Mouse (Mus musculus) cortical plate, adult 2 months (tissue): ENCODE data around the gene Kif23.

Experiments
- CTCF ChIP-seq: fragments of 200-500 bp; IDR thresholded peaks from 2 replicates; pipeline ENCODE4 v1.5.1; 2011; ENCODE audit warnings: mild to moderate bottlenecking, control low read depth, low read length; ENCODE audit not compliant: insufficient read depth; ENCODE audit errors: extremely low read depth
- POLR2A ChIP-seq: fragments of 200-500 bp; IDR thresholded peaks from 2 replicates; pipeline ENCODE4 v1.6.1; 2011; ENCODE audit warnings: mild to moderate bottlenecking, low read length, control low read depth; ENCODE audit not compliant: insufficient read depth; ENCODE audit errors: extremely low read depth

- no peak for TF ChIP-seq CTCF
- TF ChIP-seq POLR2A = no peak
These were observed 29.1 kb downstream of the Kif23 start for GRCm38 (mm10) chr9:61917436-61917835.
